Mouse (Mus musculus): ENCODE results near the gene Espn.

- TF ChIP-seq CTCF (IDR thresholded peaks at IDR 0.05; ENCODE audit: low read depth, low read length): no peak
- TF ChIP-seq POLR2AphosphoS5 (IDR thresholded peaks at IDR 0.05; ENCODE audit: insufficient replicate concordance, low read depth, low read length): no peak
- no peak for TF ChIP-seq GATA1 (IDR thresholded peaks at IDR 0.05; ENCODE audit: borderline replicate concordance, low read length)
- TF ChIP-seq GATA2 (IDR thresholded peaks at IDR 0.05; ENCODE audit: borderline replicate concordance, low read depth, low read length): no peak
These were observed 50.2 kb downstream of the Espn start for GRCm38 (mm10) chr4:152101921-152102320.

Data from G1E (cell line).